ENCODE assay signal across 11 mouse cellular contexts in genomic region chr15:78171651-78172050, GRCm38 (mm10). TPM values are rescaled to one million over a fixed set of nuclear protein-coding genes. Genes with fewer than 3 reads are reported as not detected.
DNase-seq lines count a peak whose midpoint lies in the region; ATAC-seq and TF ChIP-seq lines count a peak whose summit lies in the region.
"Had no signal": no experiment of that assay in that cellular context is flagged by ENCODE, and none has a peak within 500 bp of the region (broad histone marks: within the 10 kb centered on the region; RNA-seq: fewer than 3 reads in every experiment).

No protein-coding gene starts in this region.

- no peak overlapping the region for H3K9ac ChIP-seq in midbrain, embryonic 11.5 days (ENCODE audit: low read length)
- no peak overlapping the region for H3K9ac ChIP-seq in ES-Bruce4 (ENCODE audit: low read depth, poor library complexity, severe bottlenecking)
- no peak overlapping the region for H3K9ac ChIP-seq in intestine, embryonic 16.5 days (ENCODE audit: low read depth, low read length)
- no peak overlapping the region for H3K9ac ChIP-seq in intestine, embryonic 15.5 days
- H3K9ac ChIP-seq: neural tube, embryonic 13.5 days had no signal

- H3K4me1 ChIP-seq in midbrain, embryonic 11.5 days (ENCODE audit: control insufficient read depth, insufficient read depth, low read length), result peaks cover 16% of the 10 kb centered on the region
- peaks cover 31% of the 10 kb centered on the region for H3K4me1 ChIP-seq in midbrain, embryonic 10.5 days
- H3K4me1 ChIP-seq in ES-Bruce4 (ENCODE audit: control insufficient read depth, insufficient read depth, low read length), result no peaks in the 10 kb centered on the region
- H3K4me1 ChIP-seq in intestine, embryonic 16.5 days (ENCODE audit: control insufficient read depth, insufficient read depth, low read length), result peaks cover 14% of the 10 kb centered on the region; the same call in 1 of the 2 replicates
- H3K4me1 ChIP-seq in intestine, embryonic 15.5 days (replicated peaks), result peaks cover 13% of the 10 kb centered on the region

- no peak overlapping the region for H3K4me3 ChIP-seq in midbrain, embryonic 11.5 days (ENCODE audit: low read depth, low read length)
- no peak overlapping the region for H3K4me3 ChIP-seq in midbrain, embryonic 10.5 days
- H3K4me3 ChIP-seq in ES-Bruce4 (ENCODE audit: low read depth, low read length), result no peak overlapping the region
- no peak overlapping the region for H3K4me3 ChIP-seq in intestine, embryonic 16.5 days (ENCODE audit: low read length)
- H3K4me3 ChIP-seq in intestine, embryonic 15.5 days (replicated peaks), result no peak overlapping the region
- H3K4me3 ChIP-seq: neural tube, embryonic 13.5 days had no signal

- peak; percentile 25 for TF ChIP-seq CTCF in ES-Bruce4 (IDR thresholded peaks at IDR 0.05; ENCODE audit: low read depth, low read length)

- H3K27ac ChIP-seq in midbrain, embryonic 11.5 days (ENCODE audit: low read depth, low read length), result no peak overlapping the region
- no peak overlapping the region for H3K27ac ChIP-seq in midbrain, embryonic 10.5 days (replicated peaks)
- no peak overlapping the region for H3K27ac ChIP-seq in ES-Bruce4 (ENCODE audit: insufficient read depth, low read length)
- H3K27ac ChIP-seq in intestine, embryonic 16.5 days (ENCODE audit: low read length), result no peak overlapping the region
- H3K27ac ChIP-seq in intestine, embryonic 15.5 days, result no peak overlapping the region
- H3K27ac ChIP-seq: neural tube, embryonic 13.5 days had no signal

- no peak overlapping the region for H3K4me2 ChIP-seq in midbrain, embryonic 11.5 days
- no peak overlapping the region for H3K4me2 ChIP-seq in intestine, embryonic 16.5 days (ENCODE audit: low read depth, low read length)
- no peak overlapping the region for H3K4me2 ChIP-seq in intestine, embryonic 15.5 days (replicated peaks)
- H3K4me2 ChIP-seq: neural tube, embryonic 13.5 days had no signal

- no peaks in the 10 kb centered on the region for H3K9me3 ChIP-seq in midbrain, embryonic 11.5 days (ENCODE audit: control insufficient read depth, low read length)
- no peaks in the 10 kb centered on the region for H3K9me3 ChIP-seq in midbrain, embryonic 10.5 days (replicated peaks)
- no peaks in the 10 kb centered on the region for H3K9me3 ChIP-seq in ES-Bruce4 (replicated peaks; ENCODE audit: control insufficient read depth, insufficient read depth, low read length, poor library complexity, severe bottlenecking)
- no peaks in the 10 kb centered on the region for H3K9me3 ChIP-seq in intestine, embryonic 16.5 days (ENCODE audit: control insufficient read depth, low read length)
- H3K9me3 ChIP-seq in intestine, embryonic 15.5 days, result no peaks in the 10 kb centered on the region
- H3K9me3 ChIP-seq: neural tube, embryonic 13.5 days had no signal

- H3K36me3 ChIP-seq in midbrain, embryonic 11.5 days (ENCODE audit: control insufficient read depth, insufficient read depth, low read length), result peaks cover 3% of the 10 kb centered on the region; the same call in 1 of the 2 replicates
- H3K36me3 ChIP-seq in midbrain, embryonic 10.5 days, result peaks cover 29% of the 10 kb centered on the region
- no peaks in the 10 kb centered on the region for H3K36me3 ChIP-seq in ES-Bruce4 (ENCODE audit: control insufficient read depth, insufficient read depth, low read length, poor library complexity, severe bottlenecking)
- no peaks in the 10 kb centered on the region for H3K36me3 ChIP-seq in intestine, embryonic 16.5 days (ENCODE audit: control insufficient read depth, insufficient read depth, low read length)
- H3K36me3 ChIP-seq in intestine, embryonic 15.5 days, result no peaks in the 10 kb centered on the region

- no peak for ATAC-seq in midbrain, embryonic 11.5 days (ENCODE audit: low FRiP score)
- no peak for ATAC-seq in intestine, embryonic 16.5 days
- ATAC-seq in intestine, embryonic 15.5 days, result no peak

- H3K27me3 ChIP-seq in midbrain, embryonic 11.5 days (ENCODE audit: control insufficient read depth, insufficient read depth, low read length), result no peaks in the 10 kb centered on the region
- H3K27me3 ChIP-seq in midbrain, embryonic 10.5 days (ENCODE audit: low read depth, poor library complexity, severe bottlenecking), result no peaks in the 10 kb centered on the region
- H3K27me3 ChIP-seq in ES-Bruce4 (ENCODE audit: control insufficient read depth, insufficient read depth, low read length, poor library complexity, severe bottlenecking), result no peaks in the 10 kb centered on the region
- no peaks in the 10 kb centered on the region for H3K27me3 ChIP-seq in intestine, embryonic 16.5 days (replicated peaks; ENCODE audit: control insufficient read depth, insufficient read depth, low read length)
- no peaks in the 10 kb centered on the region for H3K27me3 ChIP-seq in intestine, embryonic 15.5 days (replicated peaks)
- H3K27me3 ChIP-seq: neural tube, embryonic 13.5 days had no signal

- WGBS in midbrain, embryonic 11.5 days, result 93% methylated on average over 10 of the region's 10 CpGs
- WGBS in midbrain, embryonic 10.5 days, result 94% methylated on average over 10 of the region's 10 CpGs
- 94% methylated on average over 10 of the region's 10 CpGs for WGBS in intestine, embryonic 16.5 days
- 93% methylated on average over 10 of the region's 10 CpGs for WGBS in intestine, embryonic 15.5 days

- peak; percentile 53 to 55 for DNase-seq in cerebellum, postnatal 10 days
- no peak for DNase-seq in cerebellum, adult 11 months
- peak; percentile 83 for DNase-seq in midbrain, embryonic 11.5 days (ENCODE audit: low spot score, missing footprints)
- no peak for DNase-seq in midbrain, embryonic 10.5 days (ENCODE audit: low spot score)
- peak; percentile 22 to 61 for DNase-seq in natural killer cell, adult 2 months (ENCODE audit: low spot score in 2 of 2)
- DNase-seq: lung, postnatal 14 days had no signal

- no peak for TF ChIP-seq POLR2A in ES-Bruce4 (IDR thresholded peaks at IDR 0.05; ENCODE audit: insufficient read depth, low read length)

- no peak for TF ChIP-seq EP300 in ES-Bruce4 (IDR thresholded peaks at IDR 0.05; ENCODE audit: insufficient read depth, low read depth, low read length)

RNA-seq across cellular contexts. Expression of gene Ift27, which starts 2.3 kb away (rescaled TPM):
- polyA plus RNA-seq in midbrain, embryonic 11.5 days (2014; fragmentation: Nextera tagmentation; extraction: Ambion mirVana), result 138 and 148 TPM in 2 replicates
- 172 and 181 TPM in 2 replicates for polyA plus RNA-seq in midbrain, embryonic 10.5 days (2016; fragmentation: Nextera tagmentation; extraction: Ambion mirVana)
- polyA plus RNA-seq in ES-Bruce4 (2011; ENCODE audit: insufficient read depth, insufficient read length, low read depth, missing spikeins), result 19.4 and 19.8 TPM in 2 replicates
- polyA plus RNA-seq in intestine, embryonic 16.5 days (2015; fragmentation: Nextera tagmentation; extraction: Ambion mirVana), result 51.7 and 57.4 TPM in 2 replicates
- polyA plus RNA-seq in intestine, embryonic 15.5 days (2015; fragmentation: Nextera tagmentation; extraction: Ambion mirVana), result 60.5 and 62.9 TPM in 2 replicates

RNA-seq across cellular contexts. Expression of gene Pvalb, which starts 34.5 kb away (rescaled TPM):
- not detected in 2 replicates for polyA plus RNA-seq in midbrain, embryonic 11.5 days (2014; fragmentation: Nextera tagmentation; extraction: Ambion mirVana)
- 0.12 TPM in 1 of 2 replicates, not detected in the other for polyA plus RNA-seq in midbrain, embryonic 10.5 days (2016; fragmentation: Nextera tagmentation; extraction: Ambion mirVana)
- polyA plus RNA-seq in ES-Bruce4 (2011; ENCODE audit: insufficient read depth, insufficient read length, low read depth, missing spikeins), result not detected in 2 replicates
- polyA plus RNA-seq in intestine, embryonic 16.5 days (2015; fragmentation: Nextera tagmentation; extraction: Ambion mirVana), result not detected in 2 replicates
- polyA plus RNA-seq in intestine, embryonic 15.5 days (2015; fragmentation: Nextera tagmentation; extraction: Ambion mirVana), result not detected in 2 replicates
- polyA plus RNA-seq: intestine, embryonic 14.5 days had no signal

RNA-seq across cellular contexts. Expression of gene Cacng2, which starts 51.8 kb away (rescaled TPM):
- 1.1 and 1.7 TPM in 2 replicates for polyA plus RNA-seq in midbrain, embryonic 11.5 days (2014; fragmentation: Nextera tagmentation; extraction: Ambion mirVana)
- 0.22 and 0.60 TPM in 2 replicates for polyA plus RNA-seq in midbrain, embryonic 10.5 days (2016; fragmentation: Nextera tagmentation; extraction: Ambion mirVana)
- polyA plus RNA-seq in ES-Bruce4 (2011; ENCODE audit: insufficient read depth, insufficient read length, low read depth, missing spikeins), result not detected in 2 replicates
- polyA plus RNA-seq in intestine, embryonic 16.5 days (2015; fragmentation: Nextera tagmentation; extraction: Ambion mirVana), result 0.06 and 0.07 TPM in 2 replicates
- 0.04 and 0.10 TPM in 2 replicates for polyA plus RNA-seq in intestine, embryonic 15.5 days (2015; fragmentation: Nextera tagmentation; extraction: Ambion mirVana)

Comparison
In these comparisons a context has a peak if more than half of its experiments do, and no peak if none do; other contexts are left out.
1. DNase-seq: peak in cerebellum, postnatal 10 days (2 of 2), midbrain, embryonic 11.5 days (single experiment) and natural killer cell, adult 2 months (2 of 2); none in cerebellum, adult 11 months (single experiment) and midbrain, embryonic 10.5 days (single experiment).